Mouse (Mus musculus) cerebellum, adult 8-10 months (tissue): ENCODE data around the gene Cog1.

ENCODE experiments used
- DNase-seq: peaks from one replicate; pipeline ENCODE4 v3.0.0; 2022

The Cog1 gene

GRCm38 (mm10) chr11:113708629-113709213, 59.8 kb downstream of the Cog1 start:
- no peak for DNase-seq

GRCm38 (mm10) chr11:113709272-113709671, 60.3 kb downstream of the Cog1 start:
- no peak for DNase-seq

- DNase-seq = no peak
These were observed 60.8 kb downstream of the Cog1 start, which contains the start of gene Cpsf4l for GRCm38 (mm10) chr11:113709731-113710256. Gene Cpsf4l, minus strand, starts transcription at chr11:113710017.

GRCm38 (mm10) chr11:113710257-113710777, 61.3 kb downstream of the Cog1 start:
- DNase-seq = no peak

- DNase-seq = no peak
These were observed 62.1 kb downstream of the Cog1 start for GRCm38 (mm10) chr11:113711061-113711460.

- no peak for DNase-seq
These were observed 66.2 kb downstream of the Cog1 start for GRCm38 (mm10) chr11:113715078-113715674.

GRCm38 (mm10) chr11:113716132-113716531, 67.2 kb downstream of the Cog1 start:
- DNase-seq = no peak
